Mouse (Mus musculus) layer of hippocampus, adult 9-11 months (tissue): Measurements from ENCODE around the gene Magi2.

Experiments
- DNase-seq: peaks from one replicate; pipeline ENCODE4 v3.0.0; 2022

Magi2 gene

DNA sequence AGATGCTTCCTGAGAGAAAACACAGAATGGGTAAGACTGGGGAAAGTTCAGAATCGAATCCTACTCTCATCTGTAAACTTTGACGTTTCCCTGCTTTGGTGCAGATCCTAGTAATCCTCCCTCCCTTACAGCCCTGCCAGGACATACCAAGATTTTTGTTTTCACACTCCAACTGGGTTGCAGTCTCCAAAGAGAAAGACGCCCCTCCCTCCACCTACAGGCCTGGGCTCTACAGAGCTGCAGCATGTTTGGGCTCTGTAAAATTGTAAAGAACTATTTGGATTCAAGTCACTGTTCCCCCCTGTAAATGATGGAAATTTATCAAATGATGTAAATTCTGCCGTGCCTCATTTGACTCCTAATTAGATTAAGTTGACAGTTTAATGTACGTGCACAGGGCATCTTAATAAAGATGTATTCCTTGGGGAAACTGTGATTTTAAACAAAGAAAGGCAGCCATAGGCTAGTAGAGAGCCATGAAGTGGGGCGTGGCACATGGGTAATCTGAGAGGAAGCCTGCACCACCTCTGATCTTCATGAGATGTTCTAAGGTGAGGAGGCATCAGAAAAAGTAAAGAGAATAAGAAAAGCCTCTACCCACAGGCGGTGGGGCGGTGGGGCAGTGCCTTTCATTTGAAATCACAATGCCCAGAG lies 1310.7 kb downstream of the Magi2 start:
- no peak for DNase-seq

DNA sequence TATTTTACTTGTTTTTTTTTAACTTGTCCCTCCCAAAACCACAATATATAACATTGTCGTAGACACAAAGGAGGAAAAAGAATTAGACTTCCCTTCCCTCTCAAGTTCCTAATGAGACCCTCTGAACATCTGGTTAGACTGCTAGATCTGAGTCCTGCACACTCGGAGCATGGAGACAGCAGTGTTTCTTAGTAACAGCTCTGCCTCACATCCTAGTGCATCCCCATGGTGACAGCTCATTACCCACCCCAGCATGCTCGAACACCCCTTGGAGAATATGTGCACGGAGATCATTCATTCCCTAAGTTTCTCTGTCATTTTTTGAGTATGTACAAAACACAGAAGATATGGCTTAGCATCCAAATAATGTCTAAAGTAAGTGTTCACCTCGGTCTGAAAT lies 1317.5 kb downstream of the Magi2 start:
- DNase-seq: no peak

DNA sequence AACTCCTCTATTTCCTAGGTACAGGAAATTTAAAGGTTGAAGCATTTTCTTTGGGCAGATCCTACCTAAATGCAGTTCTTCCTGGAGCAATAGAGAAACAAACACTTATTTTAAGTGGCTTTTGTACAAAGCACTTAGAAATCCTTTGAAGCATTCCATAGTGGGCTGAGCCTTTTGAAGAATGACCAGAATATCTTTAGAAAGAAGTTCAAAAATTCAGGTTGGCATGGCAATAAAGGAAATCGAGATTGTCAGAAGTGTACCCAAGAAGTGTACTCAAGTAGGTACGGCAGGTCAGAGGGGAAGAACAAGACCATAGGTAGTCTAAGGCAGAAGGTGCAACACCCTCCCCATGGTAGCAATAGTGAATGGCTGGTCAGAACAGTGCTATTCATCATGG lies 1332.5 kb downstream of the Magi2 start:
- no peak for DNase-seq

DNA sequence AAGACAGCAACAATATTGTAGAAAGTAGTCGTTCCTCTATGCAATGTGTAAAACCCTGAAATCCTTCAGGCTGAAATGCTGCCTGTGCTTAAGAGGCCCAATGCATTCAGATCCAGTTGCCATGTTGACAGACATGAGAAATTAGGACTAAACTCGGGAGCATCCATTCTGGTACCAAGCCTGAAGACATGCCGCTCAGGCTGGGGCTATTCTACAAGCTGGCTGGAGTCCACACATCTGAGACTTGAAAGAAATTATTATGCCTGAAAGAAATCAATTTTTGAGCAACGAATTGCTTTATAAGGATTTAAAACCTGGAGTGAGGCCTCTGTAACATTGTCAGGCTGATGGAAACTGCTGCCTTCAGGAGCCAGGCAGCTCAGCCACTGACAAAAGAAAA lies 1333.0 kb downstream of the Magi2 start:
- DNase-seq: no peak

DNA sequence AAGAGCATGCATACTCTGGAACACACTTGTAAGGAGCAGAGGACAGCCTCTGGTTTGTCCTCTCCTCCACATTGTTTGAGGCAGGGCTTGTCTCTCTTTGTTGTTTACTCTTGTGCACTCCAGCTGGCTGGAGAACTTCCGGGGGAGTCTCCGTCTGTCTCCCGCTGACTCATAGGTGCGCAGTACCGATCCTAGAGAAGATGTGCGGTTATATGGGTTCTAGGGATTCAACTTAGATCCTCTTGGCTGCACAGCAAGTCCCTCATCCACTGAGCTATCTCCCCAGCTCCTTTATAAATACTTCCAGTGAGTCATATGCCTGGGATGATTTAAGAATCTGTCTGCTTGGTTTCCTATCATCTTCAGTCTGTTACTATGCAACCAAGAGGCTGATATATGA lies 1341.6 kb downstream of the Magi2 start:
- DNase-seq: peak; percentile 85

DNA sequence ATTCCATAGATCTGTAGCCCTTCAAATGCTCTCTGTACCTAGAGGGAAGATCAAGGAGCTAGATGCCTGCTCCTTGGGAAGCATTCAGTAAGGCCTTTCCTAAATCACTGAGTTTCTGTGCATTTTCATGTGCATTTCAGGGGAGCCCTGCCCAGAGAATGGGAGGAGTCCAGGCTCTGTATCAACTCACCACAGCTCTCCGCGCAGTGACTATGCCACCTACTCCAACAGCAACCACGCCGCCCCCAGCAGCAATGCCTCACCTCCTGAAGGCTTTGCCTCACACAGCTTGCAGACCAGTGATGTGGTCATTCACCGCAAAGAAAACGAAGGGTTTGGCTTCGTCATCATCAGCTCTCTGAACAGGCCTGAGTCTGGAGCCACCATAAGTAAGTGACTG lies 1342.1 kb downstream of the Magi2 start:
- peak; percentile 22 for DNase-seq

DNA sequence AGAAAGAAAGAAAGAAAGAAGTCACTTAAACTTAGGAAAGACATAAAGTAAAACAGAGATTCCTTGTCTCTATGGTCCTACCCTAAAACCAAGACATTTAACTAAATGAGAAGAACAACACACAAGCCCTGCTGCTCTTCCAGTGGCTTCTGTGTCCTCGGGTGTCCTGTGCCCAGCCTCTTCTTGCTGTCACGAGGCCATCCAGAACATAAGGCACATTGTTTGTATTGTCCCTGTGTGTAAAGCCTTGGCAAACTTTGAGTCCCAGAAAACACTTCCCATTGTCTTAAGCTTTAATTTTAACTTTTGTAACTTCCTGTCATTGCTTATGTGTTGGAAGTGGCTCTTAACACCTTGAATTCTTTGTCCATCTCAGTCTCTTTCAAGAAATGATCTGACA lies 1348.0 kb downstream of the Magi2 start:
- DNase-seq: no peak

DNA sequence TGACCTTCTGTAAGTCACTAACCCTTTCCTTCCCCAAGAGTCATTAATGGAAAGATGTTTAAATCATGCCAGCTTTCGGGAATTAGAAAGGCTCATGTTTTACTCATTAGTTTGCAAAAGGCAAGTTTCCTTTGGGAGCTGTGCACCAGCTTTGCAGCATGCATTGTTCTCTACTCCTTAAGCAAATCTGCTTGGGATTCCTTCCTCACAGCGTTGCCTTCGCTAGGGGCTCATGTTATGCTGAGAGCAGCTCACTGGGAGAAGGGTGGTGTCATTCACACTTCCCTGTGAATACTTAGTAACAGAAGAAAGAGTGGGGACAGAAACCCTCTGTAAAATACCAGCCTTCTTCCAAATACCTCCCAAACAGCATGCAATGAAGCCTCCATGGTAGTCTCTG lies 1349.0 kb downstream of the Magi2 start:
- no peak for DNase-seq

DNA sequence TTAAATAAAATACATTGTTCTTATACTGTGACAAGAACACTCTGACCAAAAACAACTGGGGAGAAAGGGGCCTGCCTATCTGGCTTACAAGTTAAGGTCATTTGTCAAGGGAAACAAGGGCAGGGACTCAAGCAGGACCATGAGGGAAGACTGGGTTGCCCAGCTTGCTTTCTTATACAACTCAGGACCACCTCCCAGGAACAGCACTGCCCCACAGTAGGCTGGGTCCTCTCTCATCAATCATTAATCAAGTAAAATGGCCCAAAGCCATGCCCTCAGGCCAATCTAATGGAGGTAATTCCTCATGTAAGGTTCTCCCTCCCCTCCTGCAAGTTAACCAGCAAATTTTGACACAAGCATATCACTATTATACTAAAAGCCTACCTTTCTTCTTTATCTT lies 1349.4 kb downstream of the Magi2 start:
- no peak for DNase-seq

DNA sequence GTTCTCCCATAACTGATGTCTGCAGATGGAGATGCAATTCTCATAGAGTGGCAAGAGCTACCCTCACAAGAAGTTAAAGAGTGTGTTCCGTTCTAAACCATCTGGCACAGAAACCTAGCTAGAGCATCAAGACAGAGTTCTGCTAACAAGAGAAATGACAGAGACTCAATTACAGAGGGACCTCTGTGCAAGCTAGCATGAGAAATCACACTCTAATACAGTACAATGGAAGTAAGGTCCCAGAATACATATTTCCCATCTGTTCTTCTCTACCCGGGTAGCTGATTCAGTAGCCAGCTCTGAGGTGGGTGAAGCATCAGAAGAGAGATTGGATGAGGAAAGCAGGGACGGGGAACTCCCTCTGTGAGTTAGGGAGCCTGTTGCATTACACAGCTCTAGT lies 1351.8 kb downstream of the Magi2 start:
- DNase-seq: peak; percentile 74

DNA sequence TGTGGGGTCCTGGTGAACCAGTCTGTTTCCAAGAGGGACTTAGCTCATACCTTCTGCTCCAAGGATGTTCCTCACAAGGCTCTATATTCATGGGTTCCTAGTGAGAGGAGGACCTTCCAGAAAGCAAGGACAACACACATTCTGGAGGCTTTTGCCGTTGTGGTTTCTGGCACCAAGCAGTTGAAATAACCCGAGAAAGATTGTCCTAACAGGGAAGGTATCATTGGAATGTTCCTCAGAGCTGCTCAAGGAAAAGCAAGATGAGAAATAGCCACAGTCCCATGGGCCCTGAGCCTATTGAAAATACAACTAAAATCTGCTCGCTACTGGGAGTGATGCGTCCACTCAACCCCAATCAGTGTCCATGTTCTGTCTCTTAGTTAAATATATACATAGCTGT lies 1353.8 kb downstream of the Magi2 start:
- no peak for DNase-seq

DNA sequence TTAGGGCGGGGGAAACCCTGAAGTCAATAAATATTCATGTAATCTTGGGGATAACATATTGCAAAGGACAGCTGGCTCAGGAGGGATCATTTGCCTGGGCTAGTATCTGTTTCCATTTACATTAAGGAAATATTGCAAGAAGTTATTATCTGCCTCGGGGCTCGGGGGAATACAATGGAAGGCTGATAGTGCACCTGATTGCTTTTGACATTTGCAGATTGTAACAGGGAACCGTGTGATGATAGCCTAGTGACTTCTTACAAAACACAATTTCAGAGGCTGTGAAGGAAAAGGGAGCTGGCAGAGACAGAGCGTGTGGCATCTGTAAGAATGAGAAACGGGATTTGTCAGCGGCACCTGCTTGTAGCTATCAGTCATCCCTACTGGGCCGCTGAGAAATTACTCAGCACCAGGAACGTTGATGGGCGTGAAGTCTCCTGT lies 1356.2 kb downstream of the Magi2 start:
- DNase-seq: peak; percentile 44

DNA sequence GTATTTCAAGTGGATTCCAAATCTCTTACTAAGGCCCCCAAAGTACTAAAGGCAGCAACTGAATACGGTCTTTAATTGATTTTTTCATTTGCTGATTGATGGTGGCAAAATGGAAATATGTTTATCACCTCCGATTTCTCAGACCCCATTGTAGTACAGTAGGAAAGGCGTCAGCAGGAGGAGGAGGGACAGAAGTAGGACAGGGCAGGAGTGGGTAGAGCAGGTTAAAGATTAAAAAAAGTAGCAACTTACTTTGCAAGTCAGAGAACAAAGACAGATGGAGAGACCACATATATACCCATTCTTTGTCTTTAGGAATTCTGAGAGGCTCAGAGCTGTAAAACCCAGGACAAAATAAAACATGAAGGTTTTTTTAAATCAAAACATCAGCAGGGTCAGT lies 1356.8 kb downstream of the Magi2 start:
- DNase-seq: no peak

DNA sequence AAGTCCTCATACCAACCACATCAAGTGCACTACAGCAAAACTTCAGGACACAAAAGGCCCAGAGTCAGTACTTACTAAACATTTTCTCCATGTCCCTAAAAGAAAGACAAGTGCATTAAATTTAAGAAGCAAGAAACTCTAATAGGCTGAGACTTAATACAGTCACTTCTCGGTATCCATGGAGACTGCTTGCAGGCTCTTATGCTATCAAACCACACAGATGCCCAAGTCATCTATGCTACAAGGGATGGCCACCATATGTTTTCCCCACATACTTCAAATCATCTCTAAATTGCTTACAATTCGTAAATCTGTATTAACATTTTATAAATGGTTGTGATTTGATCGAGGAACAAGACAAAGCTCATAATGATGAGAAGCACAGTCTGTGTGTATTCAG lies 1357.9 kb downstream of the Magi2 start:
- no peak for DNase-seq

DNA sequence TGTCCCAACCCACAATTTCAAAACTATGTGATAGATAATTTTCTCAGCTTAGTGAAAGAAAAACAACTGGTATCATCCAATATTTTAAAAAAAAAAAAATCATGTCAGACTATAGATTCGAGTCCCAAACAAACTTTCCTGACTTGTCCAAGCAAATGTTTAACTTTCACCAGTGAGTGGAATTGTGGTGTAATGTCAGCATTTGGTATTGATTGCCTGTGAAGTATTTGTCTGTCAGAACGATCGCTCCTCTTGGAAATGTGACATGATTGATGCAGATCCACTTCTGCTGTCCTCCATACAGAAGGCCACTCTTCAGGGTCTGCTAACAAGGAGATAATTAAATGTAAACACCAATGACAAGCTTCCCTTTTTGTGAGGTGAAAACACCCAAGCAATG lies 1362.9 kb downstream of the Magi2 start:
- DNase-seq: no peak

DNA sequence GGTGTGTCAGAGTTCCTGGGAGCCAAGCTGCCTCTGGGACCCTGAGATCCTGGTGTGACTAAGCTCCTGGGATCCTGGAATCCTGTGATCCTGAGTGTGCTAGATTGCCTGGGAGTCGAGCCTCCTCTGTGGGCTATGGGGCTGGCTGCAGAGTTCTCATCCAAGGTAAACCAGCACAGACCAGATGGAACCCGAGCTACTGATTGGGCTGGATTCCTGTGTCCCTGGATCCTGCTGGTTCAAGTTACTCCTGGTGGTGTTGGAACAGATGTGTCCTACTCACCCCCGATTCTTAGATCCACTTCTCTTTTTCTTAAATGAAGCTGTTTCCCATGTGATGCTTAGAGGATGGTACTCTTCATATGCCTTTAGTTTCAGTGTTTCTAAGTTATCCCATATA lies 1371.4 kb downstream of the Magi2 start:
- no peak for DNase-seq

DNA sequence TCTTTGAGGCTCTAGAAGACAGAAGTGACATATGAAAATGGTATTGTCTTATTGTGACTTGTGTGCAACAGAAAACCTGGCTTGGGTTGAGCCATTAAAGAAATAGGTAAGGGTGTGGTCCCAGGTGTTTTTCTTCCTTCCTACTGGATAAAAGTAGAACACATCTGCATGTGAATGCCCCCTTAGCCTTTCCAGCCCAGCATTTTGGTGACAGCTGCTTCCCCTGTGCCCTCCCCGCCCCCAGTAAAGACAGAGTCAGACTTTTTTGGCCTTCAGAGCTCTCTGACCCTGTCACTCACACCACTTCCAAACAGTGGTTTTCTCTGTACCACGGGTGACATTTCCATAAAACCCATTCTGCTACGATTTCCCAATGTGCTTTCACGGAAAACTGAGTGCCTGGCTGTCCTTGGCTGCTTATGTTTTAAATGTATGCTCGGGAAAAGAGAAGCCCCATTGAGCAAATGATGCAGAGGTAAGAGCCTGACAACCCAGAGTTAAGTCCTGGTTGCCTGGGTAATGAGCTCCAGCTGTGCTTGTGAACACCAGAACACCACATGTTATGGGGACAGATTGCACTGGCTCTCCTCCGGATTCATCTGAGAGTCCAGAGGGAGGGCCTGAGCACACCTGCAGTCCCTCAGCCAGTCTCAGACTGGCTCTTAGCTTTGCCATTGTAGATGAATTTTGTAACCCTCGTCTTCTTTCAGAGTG lies 1377.1 kb downstream of the Magi2 start:
- DNase-seq: no peak

DNA sequence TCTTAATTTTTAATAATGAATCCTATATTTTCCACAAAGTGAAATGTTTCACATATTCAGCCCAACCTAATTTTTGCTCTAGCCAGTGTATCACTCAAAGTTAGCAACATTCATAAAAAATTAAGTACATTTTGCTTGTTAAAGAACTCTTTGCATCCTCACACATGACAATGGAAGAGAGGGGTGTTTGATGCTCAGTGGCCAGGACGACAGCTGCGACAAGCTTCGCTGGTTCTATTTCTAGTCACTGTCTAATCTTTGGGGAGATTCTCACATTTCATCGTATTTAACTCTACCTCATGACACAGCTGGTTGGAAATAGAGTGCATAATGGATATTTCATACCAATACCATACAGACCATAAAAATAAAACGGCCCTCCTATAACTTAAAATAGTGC lies 1379.7 kb downstream of the Magi2 start:
- DNase-seq: no peak

DNA sequence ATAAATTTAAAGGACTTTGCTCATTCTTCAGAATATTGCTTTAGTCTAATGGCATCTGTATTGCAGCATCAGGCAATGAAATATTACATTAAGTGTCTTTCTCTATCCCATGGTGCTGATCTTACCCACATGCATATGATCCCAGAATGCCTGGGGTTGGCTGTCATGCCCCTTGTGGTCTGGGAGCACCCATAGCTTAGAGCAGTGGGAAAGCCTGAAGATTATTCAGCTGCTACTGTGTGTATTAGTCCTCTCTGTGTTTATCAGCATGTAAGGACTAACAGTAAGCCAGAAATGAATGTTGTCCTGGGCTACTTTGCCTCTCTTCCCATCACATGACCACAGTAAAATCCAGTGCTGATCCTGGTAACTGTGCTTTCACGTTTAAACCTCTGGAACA lies 1380.7 kb downstream of the Magi2 start:
- no peak for DNase-seq

DNA sequence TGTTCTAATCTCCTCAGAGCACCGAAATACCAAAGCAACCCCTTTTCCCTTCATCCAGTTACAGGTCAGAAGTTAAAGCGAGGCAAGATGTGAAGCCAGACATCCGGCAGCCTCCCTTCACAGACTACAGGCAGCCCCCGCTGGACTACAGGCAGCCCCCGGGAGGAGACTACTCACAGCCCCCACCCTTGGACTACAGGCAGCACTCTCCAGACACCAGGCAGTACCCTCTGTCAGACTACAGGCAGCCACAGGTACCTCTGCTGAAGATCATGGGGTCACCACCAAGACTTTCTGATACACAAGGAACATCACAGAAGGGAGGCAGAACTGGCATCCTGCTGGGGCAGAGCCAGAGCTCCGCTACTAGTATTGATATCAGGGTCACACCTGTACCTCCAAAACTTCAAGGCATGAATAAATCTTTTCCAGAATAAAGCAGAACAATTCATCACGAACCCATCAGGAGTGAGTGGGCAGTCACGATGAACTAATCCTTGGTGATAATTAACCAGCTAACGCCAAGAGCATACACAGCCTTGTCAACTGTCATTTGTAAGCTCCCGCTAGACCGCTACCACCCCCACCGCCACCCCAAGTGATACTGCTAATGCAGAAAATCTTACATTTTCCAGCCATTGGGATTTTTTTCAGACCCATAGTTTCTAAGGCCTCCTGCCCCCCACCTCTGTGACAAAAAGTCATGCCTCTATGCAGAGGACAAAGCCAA lies 1382.5 kb downstream of the Magi2 start:
- DNase-seq: no peak

DNA sequence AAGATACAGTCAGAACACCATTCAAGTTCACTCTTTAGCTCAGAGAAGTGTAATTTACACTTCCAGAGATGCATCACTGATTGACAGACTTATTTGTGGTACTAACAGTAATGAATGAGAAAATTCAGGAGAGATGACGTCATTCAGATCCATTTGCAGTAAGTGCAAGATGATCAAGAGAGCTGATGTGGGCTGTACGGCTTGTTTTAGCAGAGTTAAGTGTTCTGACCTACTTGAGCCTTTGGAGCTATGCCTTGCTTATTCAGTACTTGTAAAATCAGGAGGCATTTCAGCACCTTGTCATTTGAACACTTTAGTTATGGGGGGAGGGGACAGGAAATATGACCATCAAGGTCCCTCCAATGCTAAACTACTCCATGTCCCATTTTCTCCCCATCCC lies 1383.8 kb downstream of the Magi2 start:
- DNase-seq: no peak

DNA sequence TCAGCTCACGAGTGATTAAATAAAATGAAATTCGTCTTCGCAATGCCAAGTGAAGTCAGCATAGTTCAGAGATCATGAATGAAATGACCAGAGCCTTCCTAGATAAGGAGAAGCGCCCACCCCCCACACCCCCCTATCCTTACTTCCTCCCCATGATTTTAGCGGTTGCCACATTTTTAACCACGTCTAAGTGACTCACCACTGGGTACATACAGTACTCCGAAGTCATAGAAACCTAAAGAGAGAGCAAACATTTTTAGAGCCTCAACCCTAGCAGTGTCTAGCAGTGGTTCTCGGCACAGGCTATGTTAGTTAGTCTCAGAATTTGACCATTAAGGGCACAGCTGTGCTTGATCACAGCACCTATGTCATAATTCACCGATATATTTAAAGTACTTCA lies 1385.8 kb downstream of the Magi2 start:
- no peak for DNase-seq

DNA sequence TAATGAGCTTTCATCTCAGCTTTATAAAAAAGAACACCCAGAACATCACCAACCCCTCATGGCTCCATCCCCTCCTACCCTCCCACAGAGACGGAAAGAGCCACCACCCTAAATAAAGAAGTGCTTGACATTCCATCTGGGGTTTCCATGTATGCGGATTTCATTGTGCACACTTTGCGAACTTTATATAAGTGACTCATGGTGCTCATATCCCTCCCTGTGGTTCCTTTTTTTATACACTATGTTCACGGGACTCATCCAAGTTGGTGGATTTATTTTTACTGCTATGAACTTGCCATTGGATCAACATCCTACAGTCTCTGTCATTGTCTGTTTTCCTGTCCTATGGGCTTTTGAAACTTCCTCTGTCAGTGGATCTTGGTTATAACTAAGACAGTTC lies 1388.1 kb downstream of the Magi2 start:
- no peak for DNase-seq
